Mouse (Mus musculus): ENCODE results near the gene Foxp1. TPM values are rescaled to one million over a fixed set of nuclear protein-coding genes. Genes with fewer than 3 reads are reported as not detected.

The Foxp1 gene
- total RNA-seq, 2 experiments from 2014 or later: 14.7 to 34.4 TPM

DNA sequence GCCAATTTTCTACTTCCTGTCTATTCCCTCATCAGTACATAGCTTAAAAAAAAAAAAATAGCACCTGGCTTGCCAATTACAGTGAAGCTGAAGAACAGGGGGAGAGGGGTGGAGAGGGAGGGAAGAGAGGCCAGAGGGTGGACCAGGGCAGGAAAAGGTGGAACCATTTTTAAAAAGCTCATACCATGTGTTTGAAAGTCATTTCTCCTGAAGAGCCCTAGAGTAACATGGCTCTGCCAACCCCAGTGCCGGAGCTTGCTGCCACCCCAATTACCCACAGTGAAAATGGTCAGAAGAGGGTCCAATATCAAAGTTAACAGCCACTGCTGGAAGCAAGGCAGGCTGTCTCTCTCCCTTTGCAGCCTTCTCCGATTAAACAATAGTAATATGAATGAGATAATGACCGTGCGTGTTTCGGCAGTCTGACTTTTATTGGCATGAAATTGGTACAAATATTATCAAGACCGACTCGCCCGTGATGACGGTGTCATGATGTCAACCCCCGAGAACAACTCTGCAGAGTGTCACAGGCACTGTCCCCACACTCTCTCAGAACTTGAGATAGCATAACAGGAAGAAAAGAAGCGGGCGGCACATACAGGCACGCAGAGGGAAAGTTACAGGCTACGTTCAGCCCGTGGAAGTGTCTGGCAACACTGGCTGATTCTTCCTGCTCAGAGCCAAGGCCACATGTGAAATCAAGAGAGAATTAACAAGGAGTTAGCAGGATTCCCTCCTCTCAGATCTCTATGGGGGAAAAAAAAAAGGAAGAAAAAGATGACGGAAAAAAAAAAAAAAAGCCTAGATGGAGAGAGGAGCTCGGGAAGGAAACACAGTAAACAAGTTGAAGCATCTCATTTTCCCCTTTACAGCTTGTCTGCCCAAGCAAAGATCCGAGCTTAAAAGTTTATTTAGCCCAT is 427.1 kb downstream of the Foxp1 start:
- peak; percentile 35; the same call in 1 of the 2 replicates for ATAC-seq (replicated peaks; ENCODE audit: low FRiP score, poor library complexity, severe bottlenecking)

DNA sequence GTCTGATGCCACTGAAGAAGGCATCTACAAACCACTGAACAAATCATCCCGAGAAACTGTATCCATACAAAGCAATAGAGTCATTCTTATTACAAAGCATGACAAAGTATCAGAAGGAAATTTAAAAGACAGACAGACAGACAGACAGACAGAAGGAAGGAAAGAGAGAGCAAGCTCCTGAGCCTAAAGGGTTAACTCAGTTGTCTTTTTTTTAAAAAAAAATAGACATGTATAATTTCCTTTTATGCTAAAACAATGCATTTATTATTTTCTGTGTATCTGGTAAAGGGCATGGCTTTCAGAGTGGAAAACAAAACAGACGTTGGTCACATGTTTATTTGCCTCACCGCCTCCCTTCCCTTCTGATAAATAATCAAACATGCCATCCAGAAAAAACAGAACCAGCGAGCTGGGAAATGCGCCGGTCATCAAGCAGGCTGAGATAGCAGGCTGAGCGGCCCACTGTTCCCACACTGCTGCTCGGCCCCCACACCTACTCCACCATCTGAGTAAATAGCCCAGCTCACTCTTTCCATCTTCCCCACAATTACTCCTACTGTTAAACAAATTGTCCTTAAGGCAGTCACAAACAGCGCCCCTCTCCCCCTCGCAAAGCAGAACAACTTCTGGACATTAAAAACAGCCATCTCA is 428.1 kb downstream of the Foxp1 start:
- no peak; the same call in 1 of the 2 replicates for ATAC-seq (replicated peaks; ENCODE audit: low FRiP score, poor library complexity, severe bottlenecking)

DNA sequence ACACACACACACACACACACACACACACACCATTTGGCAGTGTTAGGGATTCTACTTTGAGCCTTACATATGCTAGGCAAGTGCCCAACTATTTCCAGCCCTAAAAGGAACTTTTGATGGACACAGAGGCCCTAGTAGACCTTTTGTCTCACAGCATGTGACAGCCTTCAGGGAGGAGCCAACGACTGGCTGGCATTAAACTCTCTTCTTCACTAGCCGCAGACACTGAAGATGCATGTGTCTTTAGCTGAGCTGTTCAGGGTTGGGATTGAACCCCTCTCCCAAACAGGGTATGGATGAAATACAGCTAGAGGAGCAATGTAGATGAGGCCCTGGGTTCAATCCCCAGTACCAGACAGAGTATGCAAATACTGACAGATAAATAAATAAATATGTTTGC is 428.7 kb downstream of the Foxp1 start:
- no peak for ATAC-seq (replicated peaks; ENCODE audit: low FRiP score, poor library complexity, severe bottlenecking)

DNA sequence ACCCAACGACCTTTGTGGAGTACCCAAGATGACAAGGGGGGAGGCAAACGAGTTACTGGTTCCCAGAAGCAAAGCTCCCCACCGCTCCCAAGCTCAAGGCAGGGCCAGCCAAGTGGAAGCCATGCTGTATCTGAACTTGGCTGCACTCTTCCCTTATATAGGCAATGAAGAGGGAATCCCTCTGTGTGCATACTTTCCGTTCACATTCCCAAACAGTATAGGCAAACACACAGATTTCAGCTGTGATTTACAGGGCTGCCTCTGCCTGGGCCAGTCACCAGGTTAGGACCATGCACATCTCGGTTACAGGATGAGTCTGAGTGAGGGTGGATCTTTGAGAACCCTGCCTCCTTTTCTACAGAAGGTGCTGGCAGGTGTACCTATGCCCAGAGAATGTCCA is 429.3 kb downstream of the Foxp1 start:
- no peak for ATAC-seq (replicated peaks; ENCODE audit: low FRiP score, poor library complexity, severe bottlenecking)

DNA sequence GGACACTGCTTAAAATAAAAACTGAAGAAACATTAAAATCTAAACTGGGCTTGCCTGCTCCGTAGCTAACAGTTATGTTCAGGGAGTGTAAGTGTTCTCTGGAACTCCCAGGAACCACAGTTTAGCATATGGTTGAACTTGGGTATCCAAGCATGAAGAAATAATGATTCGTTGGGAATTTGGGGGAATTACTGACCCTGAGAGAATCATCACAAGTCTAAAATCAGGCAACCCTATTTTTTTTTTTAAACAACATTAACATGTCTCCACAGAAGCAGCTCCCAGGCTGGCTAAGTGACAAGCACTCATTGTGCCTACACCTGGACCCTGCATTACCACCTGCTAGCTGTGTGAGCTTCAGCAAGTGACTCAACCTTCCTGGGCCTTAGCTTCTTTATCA is 430.7 kb downstream of the Foxp1 start:
- no peak for ATAC-seq (replicated peaks; ENCODE audit: low FRiP score, poor library complexity, severe bottlenecking)

DNA sequence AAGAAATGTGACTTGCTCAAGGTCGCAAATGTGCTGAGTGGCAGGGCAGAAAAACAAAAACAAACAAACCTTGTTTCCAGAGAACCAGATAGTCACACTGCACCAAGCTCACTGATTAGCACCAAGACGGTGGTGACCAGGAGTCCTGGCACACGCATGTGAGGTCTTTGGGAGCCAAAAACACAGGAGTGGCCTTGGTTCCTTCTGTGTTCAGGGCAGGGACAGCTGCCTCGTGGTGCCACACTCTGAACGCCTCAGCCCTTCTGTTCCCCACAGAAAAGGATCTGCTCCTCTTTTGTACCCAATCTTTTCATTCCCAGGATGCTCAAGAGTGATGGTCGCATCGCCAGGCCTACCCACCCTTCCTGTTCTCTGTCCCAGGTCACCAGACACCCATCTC is 434.9 kb downstream of the Foxp1 start:
- ATAC-seq (replicated peaks; ENCODE audit: low FRiP score, poor library complexity, severe bottlenecking): no peak

DNA sequence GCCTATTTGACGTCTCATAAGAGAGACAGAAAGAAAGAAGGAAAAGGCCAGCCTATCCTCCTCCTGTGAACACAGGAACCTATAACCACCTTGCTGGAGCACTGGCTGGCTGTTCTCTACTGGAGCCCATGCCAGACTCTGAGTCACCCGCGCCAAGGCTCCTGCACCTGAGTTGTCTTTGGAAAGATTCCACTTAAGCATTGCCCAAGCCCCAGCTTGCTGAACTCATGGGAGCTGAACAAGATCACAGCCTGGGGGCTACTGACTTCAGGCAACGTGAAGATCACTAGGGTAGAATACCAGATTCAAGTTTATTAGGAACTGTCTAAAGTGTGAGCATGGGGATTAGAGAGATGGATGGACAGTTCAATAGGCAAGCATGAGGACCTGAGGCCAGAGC is 437.6 kb downstream of the Foxp1 start:
- no peak for ATAC-seq (replicated peaks; ENCODE audit: low FRiP score, poor library complexity, severe bottlenecking)

DNA sequence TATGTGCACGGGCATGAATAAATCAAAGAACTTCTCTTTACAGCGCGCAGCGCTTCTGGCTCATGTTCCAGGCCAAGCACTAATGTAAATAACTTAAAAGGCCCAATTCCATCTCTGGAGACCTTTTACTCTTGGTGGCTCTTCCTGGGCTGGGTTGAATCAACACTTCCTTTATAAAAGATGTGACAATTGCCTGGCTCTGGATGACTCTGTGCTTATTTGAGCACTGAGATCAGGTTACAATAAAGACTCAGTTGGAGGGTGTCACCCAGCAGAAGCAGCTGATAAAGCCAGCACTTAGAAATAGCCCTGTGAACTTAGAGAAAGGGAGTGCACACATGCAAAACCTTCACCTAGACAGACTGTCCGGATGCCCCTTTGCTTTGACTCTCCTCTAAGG is 441.3 kb downstream of the Foxp1 start:
- no peak for ATAC-seq (replicated peaks; ENCODE audit: low FRiP score, poor library complexity, severe bottlenecking)

DNA sequence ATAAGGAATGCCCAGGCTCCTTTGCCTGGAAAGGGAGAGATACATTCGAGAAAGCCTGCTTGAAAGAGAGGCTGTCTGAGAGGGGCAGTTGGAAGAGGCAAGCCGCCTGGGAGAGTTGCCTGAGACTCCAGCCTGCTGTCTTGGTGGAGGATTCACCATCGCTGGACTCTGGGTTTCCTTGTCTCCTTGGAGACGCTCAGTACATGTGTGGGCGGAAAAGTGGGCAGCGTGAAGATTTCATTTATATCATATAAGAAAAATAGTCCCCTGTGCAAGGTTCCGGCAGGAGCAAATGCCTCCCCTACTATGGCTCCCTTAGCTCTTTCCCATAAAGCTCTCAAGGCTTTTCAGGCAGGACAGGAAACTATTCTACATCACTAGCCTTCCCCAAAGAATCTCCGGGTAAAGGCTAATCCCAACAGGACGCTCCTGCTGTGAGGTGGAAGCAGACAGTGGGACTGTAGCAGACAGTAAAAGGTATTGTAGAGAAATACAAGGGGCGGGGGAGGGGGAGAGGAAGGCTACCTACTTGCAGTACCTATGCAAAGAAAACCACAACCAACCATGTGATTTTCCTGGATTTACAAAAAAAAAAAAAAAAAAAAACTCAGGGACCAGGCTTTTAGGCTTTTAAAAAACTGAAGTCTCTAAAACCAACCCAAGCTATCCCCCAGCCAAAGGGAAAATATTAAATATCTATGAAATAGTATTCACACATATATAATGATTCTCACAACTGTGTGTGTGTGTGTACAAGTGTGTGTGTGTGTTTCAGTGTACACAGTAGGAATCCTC is 443.3 kb downstream of the Foxp1 start:
- ATAC-seq (replicated peaks; ENCODE audit: low FRiP score, poor library complexity, severe bottlenecking): no peak

DNA sequence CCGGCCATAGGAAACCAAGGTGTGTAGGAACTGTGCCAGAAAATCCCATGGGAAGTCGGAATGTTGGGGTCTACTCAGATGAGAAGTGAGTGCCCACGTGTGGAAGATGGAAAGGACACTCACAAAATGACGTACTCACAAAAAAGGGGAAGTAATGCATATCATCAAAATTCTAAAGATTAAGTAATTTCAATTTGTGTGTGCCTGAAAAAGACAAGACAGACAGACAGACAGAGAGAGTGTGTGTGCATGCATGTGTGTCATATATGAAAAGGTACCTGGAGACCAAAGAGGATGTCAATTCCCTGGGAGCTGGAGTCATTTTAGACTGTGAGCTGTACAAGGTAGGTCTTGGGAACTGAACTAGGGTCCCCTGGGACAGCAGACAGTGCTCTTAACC is 444.4 kb downstream of the Foxp1 start:
- no peak for ATAC-seq (replicated peaks; ENCODE audit: low FRiP score, poor library complexity, severe bottlenecking)

DNA sequence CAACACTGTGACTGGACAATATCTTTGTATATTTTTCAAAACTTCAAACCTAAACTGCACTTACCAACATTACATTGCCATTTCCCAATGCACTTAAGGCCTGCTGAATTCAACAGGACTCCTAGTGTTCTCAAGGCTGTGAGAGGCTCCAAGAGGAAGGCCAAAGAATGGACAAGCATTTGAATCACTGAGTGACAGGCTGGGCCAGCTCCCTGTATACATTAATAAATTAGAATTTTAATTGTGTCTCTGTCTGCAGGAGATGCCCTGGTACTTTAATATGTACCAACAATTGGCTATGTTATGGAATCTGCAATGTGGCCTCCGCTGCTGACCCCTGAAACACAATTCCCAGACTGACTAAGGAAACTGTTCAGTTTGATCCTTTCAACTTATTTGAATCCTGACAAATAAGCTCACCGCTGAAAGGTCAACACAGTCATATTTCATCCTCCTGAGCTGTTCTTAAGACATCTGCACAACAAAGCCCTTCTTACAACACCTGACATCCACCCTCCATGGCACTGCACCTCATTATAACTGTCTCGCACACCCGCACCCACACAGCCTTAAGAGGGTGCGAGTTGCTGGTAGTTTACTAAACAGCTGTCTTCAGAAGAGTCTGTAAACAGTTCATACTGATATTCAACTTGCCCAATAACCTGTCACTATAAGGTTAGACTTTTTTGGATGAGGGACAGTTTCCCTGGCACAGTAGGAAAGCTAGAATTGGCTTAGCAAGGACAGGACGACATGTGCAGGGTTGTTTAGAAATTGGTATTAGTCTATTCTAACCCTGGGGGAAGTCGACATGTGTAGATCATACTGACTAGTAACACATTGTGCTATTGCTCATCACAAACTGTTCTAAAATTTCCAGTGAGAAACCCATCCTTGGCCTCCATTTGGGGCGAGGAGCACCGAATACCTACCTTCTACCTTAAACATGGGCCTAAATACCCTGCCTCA is 448.9 kb downstream of the Foxp1 start:
- no peak for ATAC-seq (replicated peaks; ENCODE audit: low FRiP score, poor library complexity, severe bottlenecking)

DNA sequence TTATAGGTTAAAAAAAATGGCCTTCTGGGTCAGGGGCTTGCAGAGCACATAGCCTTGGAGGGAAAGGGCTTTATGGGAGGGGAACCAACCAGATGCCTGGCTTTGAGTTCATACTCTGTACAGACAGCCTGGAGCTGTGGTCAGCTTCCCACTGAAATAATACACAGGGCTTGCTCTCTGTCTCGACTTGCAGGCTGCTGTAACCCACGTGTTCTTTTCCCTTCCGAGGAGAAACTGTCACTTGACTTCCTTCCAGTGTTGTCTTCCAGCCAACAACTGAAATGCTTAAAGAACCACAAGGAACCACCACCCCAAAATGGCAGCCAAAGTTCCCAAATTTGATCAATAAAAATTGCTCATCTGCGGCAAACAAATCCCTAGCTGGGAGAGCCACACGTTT is 451.8 kb downstream of the Foxp1 start:
- ATAC-seq (replicated peaks; ENCODE audit: low FRiP score, poor library complexity, severe bottlenecking): no peak

DNA sequence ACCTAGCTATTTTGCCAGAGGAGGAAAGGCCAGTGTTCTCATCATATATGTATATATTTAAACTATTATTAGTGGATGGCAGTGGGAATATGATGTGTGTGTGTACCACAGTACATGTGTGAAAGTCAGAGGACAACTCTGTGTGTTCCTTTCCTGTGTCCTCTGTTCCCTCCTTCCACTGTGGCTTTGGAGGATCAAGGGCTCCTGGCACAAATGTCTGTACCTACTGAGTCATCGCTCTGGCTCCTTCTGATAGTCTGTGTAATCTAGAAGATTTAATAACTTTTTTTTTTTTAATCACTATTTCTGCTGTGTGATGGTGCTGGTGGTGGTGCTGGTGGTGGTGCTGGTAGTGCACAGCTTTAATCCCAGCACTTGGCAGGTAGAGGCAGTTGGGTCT is 452.8 kb downstream of the Foxp1 start:
- no peak for ATAC-seq (replicated peaks; ENCODE audit: low FRiP score, poor library complexity, severe bottlenecking)

DNA sequence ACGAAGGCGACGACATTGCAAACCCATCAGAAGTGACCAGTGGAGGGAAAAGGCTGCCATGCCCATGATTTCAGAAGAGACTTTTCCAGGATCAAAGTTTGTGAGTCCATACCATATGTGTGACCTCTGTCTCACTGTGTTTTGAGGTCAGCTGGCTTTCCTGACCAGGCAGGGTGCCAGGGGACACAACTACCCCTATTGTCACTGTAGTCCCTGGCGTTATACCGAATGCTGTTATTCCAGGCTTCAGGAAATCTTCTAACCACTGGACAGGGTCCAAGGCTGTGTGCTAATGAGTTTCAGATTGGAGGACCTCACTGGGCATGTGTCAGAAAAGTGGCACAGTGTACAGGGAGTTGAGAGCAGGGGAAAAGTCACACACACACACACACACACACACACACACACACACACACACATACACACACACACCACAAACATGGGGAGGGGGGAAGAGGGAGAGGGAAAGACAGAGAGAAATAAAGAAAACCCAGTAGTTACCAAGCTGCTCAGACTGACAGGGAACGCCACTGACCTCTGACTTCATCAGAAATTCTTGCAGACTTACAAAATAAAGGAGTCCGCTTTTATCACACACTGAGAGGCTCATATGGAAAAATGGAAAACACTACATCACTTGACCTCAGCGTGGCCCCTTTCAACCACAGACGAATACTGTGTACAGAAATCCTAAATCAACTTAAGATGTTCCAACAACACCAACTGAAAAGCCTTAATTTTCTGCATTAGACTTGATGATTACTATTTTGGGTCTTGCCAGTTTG is 456.8 kb downstream of the Foxp1 start:
- ATAC-seq (replicated peaks; ENCODE audit: low FRiP score, poor library complexity, severe bottlenecking): no peak

DNA sequence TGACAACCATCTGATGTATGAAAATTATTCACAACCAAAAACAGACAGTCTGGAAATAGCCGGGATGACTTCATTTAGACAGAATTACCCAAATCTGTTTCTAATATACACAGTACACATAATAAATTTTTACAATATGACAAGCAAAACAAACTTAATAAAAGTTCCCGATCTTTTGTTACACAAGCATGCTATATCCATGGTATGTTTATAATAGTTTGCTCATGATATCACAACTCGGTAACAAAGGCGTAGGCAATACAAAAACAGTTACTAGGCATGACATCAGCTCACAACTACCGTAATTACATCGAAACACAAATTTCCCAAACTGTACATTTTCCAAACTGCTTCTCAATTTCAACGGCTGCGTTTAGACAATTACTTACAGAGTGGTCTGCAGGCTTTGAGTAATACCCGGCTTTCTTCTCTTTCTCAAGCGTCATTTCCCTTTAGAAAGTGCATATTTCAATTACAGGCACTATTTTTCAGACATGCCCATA is 458.5 kb downstream of the Foxp1 start:
- no peak for ATAC-seq (replicated peaks; ENCODE audit: low FRiP score, poor library complexity, severe bottlenecking)

DNA sequence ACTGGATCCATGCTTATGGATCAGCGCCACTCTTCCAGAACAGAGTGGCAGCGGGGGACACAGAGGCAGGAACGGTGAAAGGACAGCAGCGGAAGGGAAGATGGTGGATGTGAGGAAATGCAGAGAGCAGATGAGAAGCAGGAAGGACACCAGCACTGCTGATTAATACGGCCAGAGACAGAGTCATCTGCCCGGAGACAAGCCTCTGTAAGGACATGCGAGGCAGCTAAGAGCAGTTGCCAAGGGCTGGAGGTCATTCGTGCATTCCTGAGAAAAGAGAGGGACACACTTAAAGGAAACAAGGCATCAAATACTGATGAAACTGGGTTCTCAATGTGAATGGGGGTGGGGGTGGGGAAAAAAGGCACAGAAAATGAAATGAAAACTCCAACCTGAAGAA is 459.6 kb downstream of the Foxp1 start:
- ATAC-seq (replicated peaks; ENCODE audit: low FRiP score, poor library complexity, severe bottlenecking): no peak

DNA sequence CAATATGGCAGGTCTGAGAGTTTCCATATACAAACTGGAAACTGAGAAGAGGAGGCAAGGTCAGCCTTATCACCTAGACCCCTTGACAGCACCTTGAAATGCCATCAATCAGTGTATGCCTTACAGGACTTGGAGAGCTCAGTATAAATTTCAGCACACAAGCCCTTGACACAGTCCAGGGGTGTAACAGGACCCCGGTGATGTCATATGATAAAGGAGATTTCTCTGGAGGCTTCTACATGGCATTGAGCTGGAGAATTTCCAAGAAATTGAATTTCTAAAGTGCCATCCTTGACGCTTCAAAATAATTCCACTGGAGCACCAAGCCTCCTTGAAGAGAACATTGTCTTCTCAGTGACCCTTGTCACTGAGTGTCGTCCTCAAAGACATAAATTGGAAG is 463.8 kb downstream of the Foxp1 start:
- no peak for ATAC-seq (replicated peaks; ENCODE audit: low FRiP score, poor library complexity, severe bottlenecking)

DNA sequence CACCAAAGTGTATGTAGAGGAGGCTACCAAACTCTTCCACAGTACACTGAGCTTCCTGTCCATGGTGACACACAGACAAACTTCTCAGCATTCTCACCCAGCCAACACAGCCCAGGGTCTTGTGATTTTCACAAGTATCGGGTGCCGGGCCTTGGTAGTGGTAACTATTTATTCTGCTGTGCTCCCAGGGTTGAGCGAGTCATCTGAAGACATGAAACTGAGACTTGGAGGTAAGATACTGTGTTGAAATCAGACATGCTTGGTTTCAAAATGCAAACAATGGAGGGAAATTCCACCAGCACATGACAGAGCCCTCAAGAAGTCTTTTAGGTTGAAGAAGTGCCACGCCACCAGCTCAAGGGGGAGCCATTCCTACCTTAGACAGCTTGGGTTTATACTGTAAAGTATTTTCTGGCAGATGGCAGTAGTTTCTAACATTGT is 465.4 kb downstream of the Foxp1 start:
- no peak for ATAC-seq (replicated peaks; ENCODE audit: low FRiP score, poor library complexity, severe bottlenecking)
